Mouse (Mus musculus) cerebellum, postnatal 4 days (tissue): Measurements from ENCODE around the gene Hsbp1.
A peak's percentile ranks its signal among the peaks of the same experiment; 100 is the strongest.

Source experiments
- DNase-seq, 2 experiments: peaks; one replicate each; pipeline ENCODE4 v3.0.0; 2022; ENCODE audit warnings: low spot score in 2 of 2, mixed read lengths in 1 of 2

The Hsbp1 gene

GRCm38 (mm10) chr8:119385854-119386253 is 41.6 kb downstream of the Hsbp1 start:
- no peak for DNase-seq

GRCm38 (mm10) chr8:119386988-119387387 is 42.7 kb downstream of the Hsbp1 start:
- DNase-seq, result no peak

- no peak for DNase-seq
These were observed 49.8 kb downstream of the Hsbp1 start for GRCm38 (mm10) chr8:119394097-119394496.

GRCm38 (mm10) chr8:119394524-119395026 is 50.3 kb downstream of the Hsbp1 start, which contains the start of gene Mlycd:
Gene Mlycd, plus strand, starts transcription at chr8:119394878.
- peak; percentile 85 to 94 for DNase-seq

GRCm38 (mm10) chr8:119395072-119395950 is 51.0 kb downstream of the Hsbp1 start:
- DNase-seq, result no peak
